Mouse (Mus musculus): Measurements from ENCODE around the gene Cryba2.

DNA sequence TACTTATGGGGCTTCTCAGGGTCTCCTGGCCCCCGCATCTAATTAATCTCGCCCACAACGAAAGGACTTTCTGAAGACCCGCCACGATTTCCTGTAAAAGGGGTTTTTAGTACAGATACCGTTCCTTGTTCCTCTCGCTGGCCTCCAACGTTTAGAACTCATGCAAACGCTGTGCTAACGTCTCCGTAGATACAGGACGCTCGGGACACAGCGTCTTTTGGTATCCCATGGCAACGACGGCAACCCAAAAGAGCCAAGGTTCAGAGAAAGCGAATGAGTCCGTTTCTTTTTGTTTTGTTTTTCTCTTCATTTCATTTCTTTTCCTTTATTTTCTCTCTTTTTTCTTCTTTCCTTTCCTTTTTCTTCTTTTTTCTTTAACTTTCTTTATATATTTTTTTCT lies 42.5 kb upstream of the Cryba2 start, which contains the start of gene Cfap65:
- no peak for TF ChIP-seq CTCF (IDR thresholded peaks at IDR 0.05)
- TF ChIP-seq POLR2A (IDR thresholded peaks at IDR 0.05; ENCODE audit: insufficient read depth, low read depth, low read length) = no peak
- no peak for TF ChIP-seq EP300 (IDR thresholded peaks at IDR 0.05; ENCODE audit: insufficient read depth, low read depth, low read length)

All from heart, adult 2 months (tissue).